Comparison of ENCODE assay signal across 30 mouse cellular contexts in genomic region chr2:120656711-120657110, GRCm38 (mm10). TPM values are rescaled to one million over a fixed set of nuclear protein-coding genes. Genes with fewer than 3 reads are reported as not detected.
DNase-seq lines count a peak whose midpoint lies in the region; ATAC-seq lines count a peak whose summit lies in the region.
"Had no signal": no experiment of that assay in that cellular context is flagged by ENCODE, and none has a peak within 500 bp of the region (broad histone marks: within the 10 kb centered on the region; RNA-seq: fewer than 3 reads in every experiment).

No protein-coding gene starts in this region.

- H3K4me2 ChIP-seq in liver, embryonic 15.5 days: no peak overlapping the region
- H3K4me2 ChIP-seq in stomach, embryonic 15.5 days: no peak overlapping the region
- H3K4me2 ChIP-seq in kidney, embryonic 15.5 days: no peak overlapping the region
- H3K4me2 ChIP-seq: embryonic facial prominence, embryonic 12.5 days; hindbrain, embryonic 14.5 days; limb, embryonic 12.5 days; midbrain, embryonic 15.5 days; neural tube, embryonic 15.5 days had no signal

- 14% methylated on average over 2 of the region's 2 CpGs for WGBS in liver, embryonic 15.5 days (ENCODE audit: insufficient replicate concordance)
- WGBS in stomach, embryonic 15.5 days: 89% methylated on average over 2 of the region's 2 CpGs
- 100% methylated on average over 2 of the region's 2 CpGs for WGBS in kidney, embryonic 15.5 days

- no peaks in the 10 kb centered on the region for H3K36me3 ChIP-seq in liver, embryonic 15.5 days (replicated peaks)
- no peaks in the 10 kb centered on the region for H3K36me3 ChIP-seq in stomach, embryonic 15.5 days
- H3K36me3 ChIP-seq in kidney, embryonic 15.5 days: no peaks in the 10 kb centered on the region
- H3K36me3 ChIP-seq: embryonic facial prominence, embryonic 12.5 days; heart, embryonic 10.5 days; limb, embryonic 12.5 days; midbrain, embryonic 15.5 days; neural tube, embryonic 15.5 days had no signal

- H3K4me3 ChIP-seq in liver, embryonic 15.5 days (replicated peaks): no peak overlapping the region
- no peak overlapping the region for H3K4me3 ChIP-seq in stomach, embryonic 15.5 days (replicated peaks)
- no peak overlapping the region for H3K4me3 ChIP-seq in kidney, embryonic 15.5 days (replicated peaks)
- H3K4me3 ChIP-seq: embryonic facial prominence, embryonic 12.5 days; heart, embryonic 10.5 days; limb, embryonic 12.5 days; midbrain, embryonic 15.5 days; neural tube, embryonic 15.5 days had no signal

- no peak overlapping the region for H3K27ac ChIP-seq in liver, embryonic 15.5 days (replicated peaks)
- H3K27ac ChIP-seq in stomach, embryonic 15.5 days: no peak overlapping the region
- no peak overlapping the region for H3K27ac ChIP-seq in kidney, embryonic 15.5 days
- H3K27ac ChIP-seq: embryonic facial prominence, embryonic 12.5 days; heart, embryonic 10.5 days; hindbrain, embryonic 14.5 days; limb, embryonic 12.5 days; midbrain, embryonic 15.5 days; neural tube, embryonic 15.5 days had no signal

- peak; percentile 50 for ATAC-seq in liver, embryonic 15.5 days (ENCODE audit: insufficient read depth)
- peak; percentile 68; the same call in 1 of the 2 replicates for ATAC-seq in stomach, embryonic 15.5 days (ENCODE audit: insufficient read depth, low FRiP score, low read depth)
- ATAC-seq in kidney, embryonic 15.5 days (replicated peaks; ENCODE audit: low FRiP score): no peak
- ATAC-seq: forebrain, embryonic 14.5 days; lung, postnatal 0 days; midbrain, embryonic 15.5 days had no signal

- no peak overlapping the region for H3K9ac ChIP-seq in liver, embryonic 15.5 days
- H3K9ac ChIP-seq in stomach, embryonic 15.5 days: no peak overlapping the region
- H3K9ac ChIP-seq in kidney, embryonic 15.5 days: no peak overlapping the region
- H3K9ac ChIP-seq: embryonic facial prominence, embryonic 12.5 days; hindbrain, embryonic 14.5 days; limb, embryonic 12.5 days; midbrain, embryonic 15.5 days; neural tube, embryonic 15.5 days had no signal

- peaks cover 4% of the 10 kb centered on the region; the same call in 1 of the 2 replicates for H3K27me3 ChIP-seq in liver, embryonic 15.5 days
- H3K27me3 ChIP-seq in stomach, embryonic 15.5 days (replicated peaks): no peaks in the 10 kb centered on the region
- no peaks in the 10 kb centered on the region for H3K27me3 ChIP-seq in kidney, embryonic 15.5 days
- H3K27me3 ChIP-seq: embryonic facial prominence, embryonic 12.5 days; limb, embryonic 12.5 days; midbrain, embryonic 15.5 days; neural tube, embryonic 15.5 days had no signal

- H3K9me3 ChIP-seq in liver, embryonic 15.5 days (replicated peaks): no peaks in the 10 kb centered on the region
- H3K9me3 ChIP-seq in stomach, embryonic 15.5 days: no peaks in the 10 kb centered on the region
- no peaks in the 10 kb centered on the region for H3K9me3 ChIP-seq in kidney, embryonic 15.5 days (replicated peaks)
- H3K9me3 ChIP-seq: embryonic facial prominence, embryonic 12.5 days; heart, embryonic 10.5 days; limb, embryonic 12.5 days; midbrain, embryonic 15.5 days; neural tube, embryonic 15.5 days had no signal

- H3K4me1 ChIP-seq in liver, embryonic 15.5 days (replicated peaks): peaks cover 37% of the 10 kb centered on the region
- no peaks in the 10 kb centered on the region for H3K4me1 ChIP-seq in stomach, embryonic 15.5 days
- no peaks in the 10 kb centered on the region for H3K4me1 ChIP-seq in kidney, embryonic 15.5 days
- H3K4me1 ChIP-seq: embryonic facial prominence, embryonic 12.5 days; heart, embryonic 10.5 days; limb, embryonic 12.5 days; midbrain, embryonic 15.5 days; neural tube, embryonic 15.5 days had no signal

- intact Hi-C loops in heart, postnatal 14 days (cut with DNase I): no loop called here

- DNase-seq in 416B (ENCODE audit: low read depth) (peak; percentile 78), MEL-GATA-1-ER (ENCODE audit: extremely low read depth, low read depth) (peak; percentile 83)
- no peak for DNase-seq in right cerebral cortex, postnatal 14 days
- DNase-seq in heart, postnatal 14 days: no peak
- DNase-seq: adrenal gland, adult 8-10 months; B cell, adult 2 months; cerebellum, adult 8-10 months; cerebellum, postnatal 36 days; embryo, embryonic 11 days; gastrocnemius, postnatal 14 days; heart, postnatal 4 days; kidney, adult 9 months; kidney, postnatal 14 days; layer of hippocampus, adult 9-11 months; lung, adult 18-20 months; lung, postnatal 4 days; retina, postnatal 1 day; spleen, adult 18-20 months; thymus, postnatal 14 days had no signal

RNA-seq across cellular contexts. Expression of gene Stard9, which starts 27.8 kb away (rescaled TPM):
- 0.99 and 1.0 TPM in 2 replicates for polyA plus RNA-seq in liver, embryonic 15.5 days (2015; fragmentation: Nextera tagmentation; extraction: Ambion mirVana)
- 4.3 and 4.4 TPM in 2 replicates for polyA plus RNA-seq in stomach, embryonic 15.5 days (2015; fragmentation: Nextera tagmentation; extraction: Ambion mirVana)
- 4.1 and 5.2 TPM in 2 replicates for polyA plus RNA-seq in kidney, embryonic 15.5 days (2015; fragmentation: Nextera tagmentation; extraction: Ambion mirVana)
- 10 to 100 TPM; 16.1 to 17.9 TPM for total RNA-seq in heart, postnatal 14 days (2021)

RNA-seq across cellular contexts. Expression of gene Lrrc57, which starts 47.4 kb away (rescaled TPM):
- 10.9 and 11.8 TPM in 2 replicates for polyA plus RNA-seq in liver, embryonic 15.5 days (2015; fragmentation: Nextera tagmentation; extraction: Ambion mirVana)
- 17.8 and 19.9 TPM in 2 replicates for polyA plus RNA-seq in stomach, embryonic 15.5 days (2015; fragmentation: Nextera tagmentation; extraction: Ambion mirVana)
- 22.3 and 22.5 TPM in 2 replicates for polyA plus RNA-seq in kidney, embryonic 15.5 days (2015; fragmentation: Nextera tagmentation; extraction: Ambion mirVana)
- total RNA-seq in heart, postnatal 14 days (2021): 10 to 100 TPM; 13.3 to 13.6 TPM

RNA-seq across cellular contexts. Expression of gene Haus2, which starts 47.5 kb away (rescaled TPM):
- 10.4 and 10.8 TPM in 2 replicates for polyA plus RNA-seq in liver, embryonic 15.5 days (2015; fragmentation: Nextera tagmentation; extraction: Ambion mirVana)
- polyA plus RNA-seq in stomach, embryonic 15.5 days (2015; fragmentation: Nextera tagmentation; extraction: Ambion mirVana): 21.7 and 23.0 TPM in 2 replicates
- 24.4 and 25.9 TPM in 2 replicates for polyA plus RNA-seq in kidney, embryonic 15.5 days (2015; fragmentation: Nextera tagmentation; extraction: Ambion mirVana)
- total RNA-seq in heart, postnatal 14 days (2021): 10 to 100 TPM in 1 of 2 experiments, 1 to 10 TPM in 1; 9.2 to 10.8 TPM

Comparison
In these comparisons a context has a peak if more than half of its experiments do, and no peak if none do; other contexts are left out.
1. DNase-seq: peak in 416B (single experiment) and MEL-GATA-1-ER (single experiment); none in right cerebral cortex, postnatal 14 days (single experiment) and heart, postnatal 14 days (0 of 2).